Mouse (Mus musculus): Measurements from ENCODE around the gene Pid1. TPM values are rescaled to one million over a fixed set of nuclear protein-coding genes. Genes with fewer than 3 reads are reported as not detected.
"Not testable (repeated sequence)": the region's sequence is repeated elsewhere in the genome, so short reads cannot be mapped to it uniquely, and the experiment has no call there.

Pid1 gene
- polyA plus RNA-seq, 1 experiment from 2014 or later = 43.6 TPM

DNA sequence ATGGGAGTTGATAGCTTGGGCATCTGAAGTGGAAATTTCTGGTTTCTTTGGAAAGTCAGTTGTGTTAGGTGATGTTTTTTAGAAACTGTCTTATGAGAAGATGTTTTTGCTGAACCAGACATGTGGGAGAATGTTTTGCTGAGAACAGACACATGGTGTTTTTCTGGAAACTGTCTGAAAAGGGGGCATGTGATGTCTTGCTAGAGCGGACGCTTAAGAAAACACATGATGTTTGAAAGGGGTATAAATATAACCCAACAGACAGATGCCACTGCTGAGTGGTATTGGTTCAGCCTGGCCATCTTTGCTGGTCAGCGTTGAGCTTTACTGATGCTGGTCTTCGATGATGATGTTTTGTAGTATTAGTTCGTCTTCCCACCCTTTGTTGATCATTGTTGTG, 6.8 kb downstream of the Pid1 start:
- Histone ChIP-seq H3K27ac (no peak overlapping the region), H3K4me2 (no peak overlapping the region), H3K36me3 (no peaks in the 10 kb centered on the region), H3K9me3 (no peaks in the 10 kb centered on the region), H3K27me3 (no peaks in the 10 kb centered on the region), H3K9ac (no peak overlapping the region), H3K4me1 (no peaks in the 10 kb centered on the region), H3K4me3 (no peak overlapping the region)
- no peak for ATAC-seq (ENCODE audit: insufficient number of reproducible peaks, insufficient read depth, low FRiP score, low TSS enrichment, low read depth)
- WGBS = 90% methylated on average over 5 of the region's 5 CpGs

DNA sequence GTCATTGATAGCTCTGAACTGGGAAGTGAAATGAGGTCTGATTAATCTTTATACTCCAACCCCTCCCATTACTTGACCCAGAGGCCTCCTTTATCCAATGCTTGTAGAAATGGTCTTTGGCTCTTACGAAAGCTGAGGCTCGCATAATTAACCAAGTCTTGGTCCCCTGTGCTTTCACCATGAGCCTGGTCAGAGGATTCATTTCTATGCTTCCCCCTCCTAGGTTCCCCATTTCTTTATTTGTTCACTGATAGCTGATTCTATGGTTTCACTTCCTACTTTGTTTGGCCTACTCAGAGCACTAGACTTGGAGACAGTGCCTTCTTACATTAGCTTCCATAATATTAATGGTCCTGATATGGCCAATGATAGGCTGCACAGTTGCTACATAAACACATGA, 13.7 kb downstream of the Pid1 start:
- H3K36me3 ChIP-seq = no peaks in the 10 kb centered on the region
- no peak overlapping the region for H3K9ac ChIP-seq
- H3K4me1 ChIP-seq = no peaks in the 10 kb centered on the region
- H3K4me2 ChIP-seq = no peak overlapping the region
- no peaks in the 10 kb centered on the region for H3K9me3 ChIP-seq
- no peaks in the 10 kb centered on the region for H3K27me3 ChIP-seq
- no peak overlapping the region for H3K27ac ChIP-seq
- ATAC-seq (ENCODE audit: insufficient number of reproducible peaks, insufficient read depth, low FRiP score, low TSS enrichment, low read depth) = no peak
- H3K4me3 ChIP-seq = no peak overlapping the region
- 88% methylated on average over 2 of the region's 2 CpGs for WGBS

DNA sequence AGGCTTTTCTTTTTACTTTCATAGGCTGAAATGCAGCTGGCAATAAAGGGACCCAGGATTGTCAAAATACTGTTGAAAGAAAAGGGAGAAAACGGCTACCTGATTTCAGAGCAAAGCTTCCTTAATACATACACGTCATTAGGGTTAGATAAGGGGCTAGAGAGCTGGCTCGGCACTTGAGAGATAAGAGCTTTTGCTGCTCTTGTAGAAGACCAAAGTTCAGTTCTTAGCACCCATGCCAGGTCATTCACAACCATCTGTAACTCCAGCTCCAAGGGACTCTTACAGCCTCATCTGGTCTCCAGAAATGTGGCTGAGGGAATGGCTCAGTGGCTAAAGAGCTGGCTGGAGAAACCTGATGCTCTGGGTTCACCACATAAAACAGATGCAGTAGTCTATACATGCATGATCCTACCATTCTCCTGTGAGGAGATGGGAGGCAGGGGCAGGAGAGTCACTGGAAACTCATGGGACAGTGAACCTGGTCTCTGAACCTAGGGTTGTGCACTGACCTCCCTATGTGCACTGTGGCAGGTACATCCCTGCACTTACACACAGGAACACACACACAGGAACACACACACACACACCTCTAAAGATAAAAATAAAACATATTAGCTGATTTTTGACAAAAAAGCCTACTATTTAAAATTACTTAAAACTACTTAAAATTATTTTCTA, 16.0 kb downstream of the Pid1 start:
- Histone ChIP-seq H3K27me3 (no peaks in the 10 kb centered on the region), H3K4me3 (no peak overlapping the region), H3K4me1 (no peaks in the 10 kb centered on the region), H3K9me3 (no peaks in the 10 kb centered on the region), H3K27ac (no peak overlapping the region), H3K4me2 (no peak overlapping the region), H3K9ac (no peak overlapping the region), H3K36me3 (no peaks in the 10 kb centered on the region)
- 73% methylated on average over 3 of the region's 3 CpGs for WGBS
- ATAC-seq (ENCODE audit: insufficient number of reproducible peaks, insufficient read depth, low FRiP score, low TSS enrichment, low read depth) = no peak

GRCm38 (mm10) chr1:84332797-84333196, 31.2 kb downstream of the Pid1 start:
- not testable (repeated sequence) for ATAC-seq (ENCODE audit: insufficient number of reproducible peaks, insufficient read depth, low FRiP score, low TSS enrichment, low read depth); H3K4me2 ChIP-seq; H3K9ac ChIP-seq; H3K9me3 ChIP-seq; H3K4me3 ChIP-seq; H3K4me1 ChIP-seq; H3K36me3 ChIP-seq; H3K27me3 ChIP-seq; H3K27ac ChIP-seq
- 56% methylated on average over 3 of the region's 3 CpGs for WGBS

DNA sequence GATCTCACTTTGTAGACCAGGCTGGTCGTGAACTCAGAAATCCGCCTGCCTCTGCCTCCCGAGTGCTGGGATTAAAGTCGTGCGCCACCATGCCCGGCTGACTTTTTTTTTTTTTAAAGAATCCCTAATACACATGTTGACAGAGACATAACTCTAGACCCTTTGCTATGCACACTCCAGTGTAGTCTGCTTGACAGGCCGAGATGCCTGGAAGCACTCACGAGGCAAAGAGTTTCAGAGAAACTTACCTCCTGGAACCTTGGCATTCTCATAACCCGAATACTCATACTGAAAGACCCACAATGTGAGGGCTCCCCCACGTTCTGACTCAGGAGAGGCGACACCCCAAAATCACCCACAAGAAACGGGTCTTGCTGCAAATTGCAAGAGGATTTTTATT, 32.1 kb downstream of the Pid1 start:
- not testable (repeated sequence) for H3K4me2 ChIP-seq

GRCm38 (mm10) chr1:84325309-84325708, 38.7 kb downstream of the Pid1 start:
- Histone ChIP-seq H3K27me3 (no peaks in the 10 kb centered on the region), H3K9ac (no peak overlapping the region), H3K27ac (no peak overlapping the region), H3K36me3 (no peaks in the 10 kb centered on the region), H3K4me2 (no peak overlapping the region), H3K9me3 (no peaks in the 10 kb centered on the region), H3K4me1 (peaks cover 7% of the 10 kb centered on the region; the same call in 1 of the 2 replicates), H3K4me3 (no peak overlapping the region)
- 36% methylated on average over 3 of the region's 3 CpGs for WGBS
- no peak for ATAC-seq (ENCODE audit: insufficient number of reproducible peaks, insufficient read depth, low FRiP score, low TSS enrichment, low read depth)

More for the DNA sequence above, 32.1 kb downstream of the Pid1 start:
- ATAC-seq (ENCODE audit: insufficient number of reproducible peaks, insufficient read depth, low FRiP score, low TSS enrichment, low read depth); H3K27ac ChIP-seq; H3K4me1 ChIP-seq; H3K36me3 ChIP-seq; H3K9me3 ChIP-seq; H3K27me3 ChIP-seq; H3K4me3 ChIP-seq; H3K9ac ChIP-seq: not testable (repeated sequence)
- 87% methylated on average over 12 of the region's 12 CpGs for WGBS

DNA sequence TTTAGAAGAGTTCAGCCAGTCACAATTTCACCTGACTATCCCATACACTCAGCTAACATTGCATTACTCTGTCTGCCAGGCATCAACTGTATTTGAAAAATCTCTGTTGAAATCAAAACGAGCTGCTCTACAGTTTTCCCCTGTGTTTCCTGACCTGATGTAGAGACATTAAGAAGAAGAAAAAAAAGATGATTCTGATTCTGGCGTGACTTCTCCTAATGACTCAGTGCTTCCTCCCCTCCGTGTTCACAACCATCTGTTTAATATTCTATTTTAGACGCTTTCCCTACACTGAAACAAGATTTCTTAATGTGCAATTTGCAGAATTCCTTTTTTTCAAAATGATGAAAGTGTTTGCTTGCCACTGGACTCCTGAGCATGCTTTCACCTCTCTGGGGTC, 42.7 kb downstream of the Pid1 start:
- Histone ChIP-seq H3K36me3 (no peaks in the 10 kb centered on the region), H3K27me3 (no peaks in the 10 kb centered on the region), H3K4me1 (peaks cover 7% of the 10 kb centered on the region; the same call in 1 of the 2 replicates), H3K9ac (no peak overlapping the region), H3K4me3 (no peak overlapping the region), H3K9me3 (no peaks in the 10 kb centered on the region), H3K27ac (no peak overlapping the region), H3K4me2 (no peak overlapping the region)
- 67% methylated on average over 4 of the region's 4 CpGs for WGBS
- ATAC-seq (ENCODE audit: insufficient number of reproducible peaks, insufficient read depth, low FRiP score, low TSS enrichment, low read depth) = no peak

DNA sequence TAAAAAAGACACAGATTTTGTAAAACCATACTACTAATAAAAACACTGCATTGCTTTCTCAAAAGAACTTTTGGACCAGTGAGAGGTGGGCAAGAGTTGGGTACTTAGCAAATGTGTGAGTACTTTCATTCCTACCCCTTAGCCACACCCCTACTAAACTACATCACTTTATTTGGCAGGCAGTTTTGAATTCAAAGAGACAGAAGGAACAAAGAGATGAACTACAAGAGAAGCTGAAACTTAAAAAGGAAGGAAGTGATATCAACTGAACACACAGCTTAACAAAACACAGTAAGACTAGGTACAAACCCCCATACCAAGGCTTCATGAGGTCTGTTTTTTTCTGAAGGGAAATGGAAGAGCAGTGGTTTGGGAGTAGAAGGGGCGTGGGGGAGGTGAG, 45.4 kb downstream of the Pid1 start:
- 83% methylated on average over 1 of the region's 1 CpGs for WGBS
- no peaks in the 10 kb centered on the region for H3K4me1 ChIP-seq
- H3K4me3 ChIP-seq = no peak overlapping the region
- ATAC-seq (ENCODE audit: insufficient number of reproducible peaks, insufficient read depth, low FRiP score, low TSS enrichment, low read depth) = no peak
- H3K27ac ChIP-seq = no peak overlapping the region
- no peak overlapping the region for H3K9ac ChIP-seq
- H3K36me3 ChIP-seq = no peaks in the 10 kb centered on the region
- no peaks in the 10 kb centered on the region for H3K27me3 ChIP-seq
- H3K9me3 ChIP-seq = no peaks in the 10 kb centered on the region
- no peak overlapping the region for H3K4me2 ChIP-seq

DNA sequence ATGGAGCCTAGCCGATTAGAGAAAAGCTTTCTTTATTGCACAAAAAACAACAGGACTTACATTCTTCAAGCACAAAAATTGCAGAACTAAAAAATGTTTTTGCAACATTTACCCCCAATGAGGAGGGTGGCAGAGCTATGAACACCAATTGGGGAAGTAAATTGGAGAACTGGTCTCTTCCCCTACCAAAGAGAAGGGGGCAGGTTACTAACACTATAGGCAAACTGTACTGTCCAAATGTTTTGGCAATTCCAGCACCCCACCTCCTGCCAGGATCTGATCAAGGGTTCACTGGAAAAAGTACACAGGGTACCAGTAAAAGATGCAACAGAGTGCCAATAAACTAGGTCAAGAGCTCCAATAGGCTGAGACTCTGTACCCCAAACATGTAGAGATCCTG, 46.2 kb downstream of the Pid1 start:
- H3K4me3 ChIP-seq = no peak overlapping the region
- ATAC-seq (ENCODE audit: insufficient number of reproducible peaks, insufficient read depth, low FRiP score, low TSS enrichment, low read depth) = no peak
- H3K36me3 ChIP-seq = no peaks in the 10 kb centered on the region
- H3K27ac ChIP-seq = no peak overlapping the region
- no peaks in the 10 kb centered on the region for H3K4me1 ChIP-seq
- H3K4me2 ChIP-seq = no peak overlapping the region
- WGBS = 98% methylated on average over 1 of the region's 1 CpGs
- no peaks in the 10 kb centered on the region for H3K9me3 ChIP-seq
- H3K9ac ChIP-seq = no peak overlapping the region
- H3K27me3 ChIP-seq = no peaks in the 10 kb centered on the region

GRCm38 (mm10) chr1:84309966-84310460, 54.0 kb downstream of the Pid1 start:
- Histone ChIP-seq H3K27me3 (no peaks in the 10 kb centered on the region), H3K9ac (no peak overlapping the region), H3K4me3 (no peak overlapping the region), H3K4me1 (no peaks in the 10 kb centered on the region), H3K9me3 (no peaks in the 10 kb centered on the region), H3K4me2 (no peak overlapping the region), H3K27ac (no peak overlapping the region), H3K36me3 (no peaks in the 10 kb centered on the region)
- ATAC-seq (ENCODE audit: insufficient number of reproducible peaks, insufficient read depth, low FRiP score, low TSS enrichment, low read depth) = no peak
- 87% methylated on average over 2 of the region's 2 CpGs for WGBS

- ATAC-seq (ENCODE audit: insufficient number of reproducible peaks, insufficient read depth, low FRiP score, low TSS enrichment, low read depth) = no peak
- no peaks in the 10 kb centered on the region for H3K27me3 ChIP-seq
- H3K4me1 ChIP-seq = no peaks in the 10 kb centered on the region
- H3K27ac ChIP-seq = no peak overlapping the region
- H3K9ac ChIP-seq = no peak overlapping the region
- H3K9me3 ChIP-seq = no peaks in the 10 kb centered on the region
- peak overlapping the region; percentile 9; the same call in 1 of the 2 replicates for H3K4me2 ChIP-seq
- WGBS = 57% methylated on average over 16 of the region's 16 CpGs
- no peak overlapping the region for H3K4me3 ChIP-seq
- H3K36me3 ChIP-seq = no peaks in the 10 kb centered on the region
Observed at GRCm38 (mm10) chr1:84305713-84306421, 58.1 kb downstream of the Pid1 start.

DNA sequence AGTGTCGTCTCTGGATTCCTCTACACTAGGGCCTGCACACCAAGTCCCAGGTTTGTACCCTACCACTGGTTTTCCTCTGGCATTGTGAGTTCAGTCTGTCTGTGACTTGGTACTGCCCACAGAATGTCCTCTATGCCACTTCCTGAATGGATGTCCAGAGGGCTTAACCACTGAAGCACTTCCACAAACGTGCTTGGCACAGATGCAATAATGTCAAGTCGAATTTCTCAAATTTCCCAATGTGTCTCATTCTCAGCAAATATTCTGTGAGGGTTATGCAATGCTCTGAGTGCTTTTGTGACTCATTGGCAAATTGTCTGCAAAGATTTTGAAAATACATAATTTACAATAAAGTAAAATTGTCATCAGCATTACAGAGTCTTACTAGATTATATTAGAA, 61.2 kb downstream of the Pid1 start:
- WGBS = 57% methylated on average over 3 of the region's 3 CpGs
- Histone ChIP-seq H3K27ac (no peak overlapping the region), H3K4me1 (no peaks in the 10 kb centered on the region), H3K4me2 (no peak overlapping the region), H3K9me3 (no peaks in the 10 kb centered on the region), H3K27me3 (no peaks in the 10 kb centered on the region), H3K9ac (no peak overlapping the region), H3K4me3 (no peak overlapping the region), H3K36me3 (no peaks in the 10 kb centered on the region)
- ATAC-seq (ENCODE audit: insufficient number of reproducible peaks, insufficient read depth, low FRiP score, low TSS enrichment, low read depth) = no peak

All from embryonic facial prominence, embryonic 13.5 days (tissue).